Mouse (Mus musculus) myocyte (in vitro differentiated cells): ENCODE measurements around the gene Tmem92. TPM values are rescaled to one million over a fixed set of nuclear protein-coding genes. Genes with fewer than 3 reads are reported as not detected.

Experiments used
- H3K27me3 ChIP-seq: one replicate; pipeline ENCODE4 v1.6.1; 2011; ENCODE audit not compliant: control insufficient read depth, insufficient read depth, insufficient read length
- H3K36me3 ChIP-seq: one replicate; pipeline ENCODE4 v1.6.1; 2011; ENCODE audit not compliant: control insufficient read depth, insufficient read depth
- H3K4me2 ChIP-seq: one replicate; pipeline ENCODE4 v1.6.1; 2011; ENCODE audit warnings: low read depth, control low read depth
- H3K4me3 ChIP-seq: one replicate; pipeline ENCODE4 v1.5.1; 2011; ENCODE audit warnings: mild to moderate bottlenecking, control low read depth, moderate library complexity
- H3K79me2 ChIP-seq: one replicate; pipeline ENCODE4 v1.6.1; 2011; ENCODE audit not compliant: control insufficient read depth, insufficient read depth
- H3ac ChIP-seq: one replicate; pipeline ENCODE4 v1.6.1; 2011; ENCODE audit not compliant: control insufficient read depth, insufficient read length
- CEBPB ChIP-seq: IDR thresholded peaks from 2 replicates; pipeline ENCODE4 v1.6.1; 2011; ENCODE audit warnings: mild to moderate bottlenecking, moderate library complexity; ENCODE audit not compliant: poor library complexity, insufficient read depth, severe bottlenecking
- E2F4 ChIP-seq: IDR thresholded peaks from one replicate; pipeline ENCODE4 v1.6.1; 2011; ENCODE audit warnings: mild to moderate bottlenecking, control low read depth, moderate library complexity; ENCODE audit not compliant: insufficient read depth
- MAX ChIP-seq: IDR thresholded peaks from one replicate; pipeline ENCODE4 v1.6.1; 2011; ENCODE audit warnings: low read depth, mild to moderate bottlenecking, control low read depth
- MYOD1 ChIP-seq, 3 experiments: IDR thresholded peaks; one replicate each; pipeline ENCODE4 v1.6.1; 2011; ENCODE audit warnings: control low read depth in 2 of 3, low read depth in 2 of 3, mild to moderate bottlenecking in 2 of 3, moderate library complexity in 1 of 3; ENCODE audit not compliant: insufficient read length in 2 of 3, control insufficient read depth in 1 of 3
- MYOG ChIP-seq, 3 experiments: IDR thresholded peaks; one replicate each; pipeline ENCODE4 v1.6.1; 2011; ENCODE audit warnings: control low read depth in 2 of 3, low read depth in 2 of 3, mild to moderate bottlenecking in 2 of 3; ENCODE audit not compliant: insufficient read length in 2 of 3, control insufficient read depth in 1 of 3, insufficient read depth in 1 of 3
- POLR2A ChIP-seq: IDR thresholded peaks from one replicate; pipeline ENCODE4 v1.6.1; 2011; ENCODE audit warnings: low read depth, mild to moderate bottlenecking, control low read depth, moderate library complexity; ENCODE audit not compliant: insufficient read length
- POLR2AphosphoS2 ChIP-seq: IDR thresholded peaks from one replicate; pipeline ENCODE4 v1.6.1; 2011; ENCODE audit warnings: low read depth, control low read depth; ENCODE audit not compliant: insufficient read length
- REST ChIP-seq: IDR thresholded peaks from one replicate; pipeline ENCODE4 v1.6.1; 2011; ENCODE audit warnings: mild to moderate bottlenecking, control low read depth, moderate library complexity; ENCODE audit not compliant: insufficient read depth, insufficient read length
- SRF ChIP-seq: IDR thresholded peaks from one replicate; pipeline ENCODE4 v1.6.1; 2011; ENCODE audit warnings: low read depth; ENCODE audit not compliant: control insufficient read depth, insufficient read length
- TCF12 ChIP-seq: IDR thresholded peaks from one replicate; pipeline ENCODE4 v1.6.1; 2011; ENCODE audit warnings: mild to moderate bottlenecking, control low read depth; ENCODE audit not compliant: poor library complexity, insufficient read depth, severe bottlenecking
- TCF3 ChIP-seq: IDR thresholded peaks from one replicate; pipeline ENCODE4 v1.6.1; 2011; ENCODE audit warnings: low read depth, control low read depth; ENCODE audit not compliant: insufficient read length
- USF1 ChIP-seq: IDR thresholded peaks from one replicate; pipeline ENCODE4 v1.6.1; 2011; ENCODE audit warnings: low read depth, mild to moderate bottlenecking, control low read depth, moderate library complexity
- polyA plus RNA-seq: library from polyadenylated mRNA; unstranded; fragments of >200 nt; fragmentation: generic; extraction: Trizol; gene quantifications from one replicate; pipeline ENCODE4 v1.2.1, GENCODE M21; 2012; ENCODE audit warnings: missing spikeins

The Tmem92 gene
- polyA plus RNA-seq, 1 experiment, result not detected

DNA sequence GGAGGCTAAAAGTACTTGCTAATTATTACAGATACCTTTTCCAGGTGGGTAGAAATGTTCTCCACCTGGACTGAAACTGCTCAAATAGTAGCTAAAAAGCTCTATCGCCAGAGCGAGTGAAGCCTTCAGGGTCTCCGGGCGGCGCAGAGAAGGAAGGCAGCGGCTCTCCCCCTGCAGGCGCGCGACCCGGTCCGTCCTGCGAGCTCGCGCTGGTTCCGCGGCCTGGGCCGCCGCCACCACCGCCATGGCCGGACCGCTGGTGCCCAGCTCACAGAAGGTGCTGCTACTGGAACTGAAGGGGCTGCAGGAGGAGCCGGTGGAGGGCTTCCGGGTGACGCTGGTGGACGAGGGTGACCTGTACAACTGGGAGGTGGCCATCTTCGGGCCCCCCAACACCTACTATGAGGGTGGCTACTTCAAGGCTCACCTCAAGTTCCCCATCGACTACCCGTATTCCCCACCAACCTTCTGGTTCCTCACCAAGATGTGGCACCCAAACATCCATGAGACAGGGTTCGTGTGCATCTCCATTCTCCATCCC lies 40.7 kb downstream of the Tmem92 start, which contains the start of gene Cdc34b:
Gene Cdc34b, plus strand, starts transcription at position 51 of the 541 bp plus-strand sequence.
- no peak within 1 kb of the TSS for H3ac ChIP-seq
- H3K4me2 ChIP-seq, result no peak within 1 kb of the TSS
- TF ChIP-seq E2F4 (no peak), TCF12 (no peak)
- H3K79me2 ChIP-seq, result no peaks in the 10 kb centered on the region
- H3K36me3 ChIP-seq, result no peaks in the 10 kb centered on the region
- H3K4me3 ChIP-seq, result no peak within 1 kb of the TSS
- peaks cover 40% of the 10 kb centered on the region for H3K27me3 ChIP-seq

DNA sequence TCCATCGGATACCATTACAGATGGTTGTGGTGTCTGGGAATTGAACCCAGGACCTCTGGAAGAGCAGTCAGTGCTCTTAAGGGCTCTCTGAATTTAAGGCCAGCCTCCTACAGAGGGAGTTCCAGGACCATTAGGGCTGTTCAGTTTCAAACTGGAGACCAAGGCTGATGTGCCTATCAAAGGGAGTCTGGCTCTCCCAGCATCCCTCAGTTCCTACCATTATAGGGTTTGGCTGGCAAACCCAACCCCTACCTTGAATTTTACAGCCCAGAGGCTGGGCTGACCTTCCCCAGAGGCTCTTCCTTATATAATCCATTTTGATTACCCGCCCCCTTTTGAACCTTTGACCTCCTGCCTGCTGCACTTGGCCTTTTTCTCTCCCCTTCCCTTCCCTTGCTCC lies 46.8 kb downstream of the Tmem92 start:
- no peak overlapping the region for H3K4me2 ChIP-seq
- H3K27me3 ChIP-seq, result peaks cover 18% of the 10 kb centered on the region
- TF ChIP-seq TCF12 (no peak), CEBPB (no peak), MAX (no peak), SRF (no peak), REST (no peak), TCF3 (no peak), E2F4 (no peak), MYOD1 (IDR thresholded peaks at IDR 0.05; ENCODE audit: control insufficient read depth in 1 of 3, insufficient read length in 2 of 3, low read depth in 2 of 3) (no peak), POLR2AphosphoS2 (no peak), MYOG (IDR thresholded peaks at IDR 0.05; ENCODE audit: control insufficient read depth in 1 of 3, insufficient read depth in 1 of 3, insufficient read length in 2 of 3, low read depth in 2 of 3) (no peak), POLR2A (no peak), USF1 (no peak)
- no peaks in the 10 kb centered on the region for H3K79me2 ChIP-seq
- no peak overlapping the region for H3ac ChIP-seq
- H3K36me3 ChIP-seq, result no peaks in the 10 kb centered on the region
- no peak overlapping the region for H3K4me3 ChIP-seq

DNA sequence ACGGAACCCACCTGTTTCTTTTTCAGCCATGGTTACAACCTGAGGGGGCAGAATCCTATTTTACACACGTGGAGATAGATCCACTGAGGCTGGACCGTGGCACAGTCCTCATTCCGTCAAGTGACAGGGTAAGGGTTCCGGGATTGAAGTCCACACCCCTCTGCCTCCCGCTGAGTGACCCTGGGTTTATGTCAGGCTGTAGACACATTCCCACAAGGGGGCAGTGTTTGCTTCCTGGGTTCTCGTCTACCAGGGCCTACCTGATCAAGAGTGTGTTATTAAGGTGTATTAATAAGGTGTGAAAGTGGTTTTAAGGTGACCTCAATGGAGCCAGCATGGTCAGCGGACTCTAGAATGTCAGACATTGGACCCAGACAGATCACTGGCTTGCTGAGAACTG lies 49.7 kb downstream of the Tmem92 start:
- Histone ChIP-seq H3K36me3 (no peaks in the 10 kb centered on the region), H3K79me2 (no peaks in the 10 kb centered on the region), H3K4me2 (peak overlapping the region; percentile 55), H3K4me3 (no peak overlapping the region), H3K27me3 (peaks cover 10% of the 10 kb centered on the region), H3ac (no peak overlapping the region)
- TF ChIP-seq REST, result no peak
- TF ChIP-seq CEBPB, result no peak
- no peak for TF ChIP-seq MYOD1 (IDR thresholded peaks at IDR 0.05; ENCODE audit: control insufficient read depth in 1 of 3, insufficient read length in 2 of 3, low read depth in 2 of 3)
- TF ChIP-seq USF1, result no peak
- TF ChIP-seq POLR2A, result no peak
- no peak for TF ChIP-seq POLR2AphosphoS2
- no peak for TF ChIP-seq SRF
- TF ChIP-seq MAX, result no peak
- TF ChIP-seq TCF12, result no peak
- TF ChIP-seq MYOG (IDR thresholded peaks at IDR 0.05; ENCODE audit: control insufficient read depth in 1 of 3, insufficient read depth in 1 of 3, insufficient read length in 2 of 3, low read depth in 2 of 3), result no peak
- TF ChIP-seq E2F4, result no peak
- no peak for TF ChIP-seq TCF3

DNA sequence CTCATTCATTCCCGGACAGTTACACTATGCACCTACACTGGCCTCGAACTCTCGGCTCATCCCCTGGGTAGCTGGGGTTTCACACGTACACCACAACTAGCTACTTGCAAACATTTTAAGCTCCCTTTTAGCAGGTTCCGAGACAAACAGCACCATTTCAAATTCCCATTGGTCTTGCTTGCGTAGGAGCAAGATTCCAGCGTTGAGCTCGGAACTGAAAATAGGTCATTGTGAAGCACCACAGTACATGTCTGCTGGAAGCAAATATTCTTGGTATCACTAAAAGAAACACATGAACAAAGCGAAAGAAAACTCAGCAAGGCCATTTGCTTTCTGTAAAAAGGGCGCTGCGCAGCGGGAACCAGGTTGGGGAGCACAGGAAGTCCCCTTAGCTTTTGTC lies 51.3 kb downstream of the Tmem92 start:
- no peaks in the 10 kb centered on the region for H3K36me3 ChIP-seq
- TF ChIP-seq SRF (no peak), MYOG (IDR thresholded peaks at IDR 0.05; ENCODE audit: control insufficient read depth in 1 of 3, insufficient read depth in 1 of 3, insufficient read length in 2 of 3, low read depth in 2 of 3) (no peak), E2F4 (no peak), POLR2A (no peak), TCF12 (no peak), TCF3 (no peak), MYOD1 (IDR thresholded peaks at IDR 0.05; ENCODE audit: control insufficient read depth in 1 of 3, insufficient read length in 2 of 3, low read depth in 2 of 3) (no peak), USF1 (no peak), CEBPB (no peak), REST (no peak), MAX (no peak), POLR2AphosphoS2 (no peak)
- no peaks in the 10 kb centered on the region for H3K79me2 ChIP-seq
- H3K27me3 ChIP-seq, result peaks cover 9% of the 10 kb centered on the region
- no peak overlapping the region for H3K4me2 ChIP-seq
- no peak overlapping the region for H3ac ChIP-seq
- H3K4me3 ChIP-seq, result no peak overlapping the region

DNA sequence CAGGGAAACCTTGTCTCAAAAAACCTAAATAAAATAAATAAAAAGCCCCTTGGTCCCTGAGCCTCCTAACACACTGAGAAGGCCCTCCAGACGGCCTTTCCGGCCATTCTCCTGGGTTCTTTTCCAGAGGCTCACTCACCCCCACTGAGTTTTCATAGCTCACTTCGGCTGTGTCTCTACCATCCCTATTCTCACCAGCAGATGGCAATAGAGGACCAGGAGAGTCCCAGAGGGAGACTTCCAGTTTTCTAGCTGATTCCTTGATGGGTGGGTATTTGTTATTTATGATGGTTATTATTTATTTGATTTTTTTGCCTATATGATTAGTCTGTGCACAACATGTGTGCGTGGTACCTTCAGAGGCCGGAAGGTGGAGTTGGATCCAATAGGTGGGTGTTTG lies 52.2 kb downstream of the Tmem92 start:
- TF ChIP-seq POLR2AphosphoS2 (no peak), MAX (no peak), POLR2A (no peak), MYOG (IDR thresholded peaks at IDR 0.05; ENCODE audit: control insufficient read depth in 1 of 3, insufficient read depth in 1 of 3, insufficient read length in 2 of 3, low read depth in 2 of 3) (no peak), MYOD1 (IDR thresholded peaks at IDR 0.05; ENCODE audit: control insufficient read depth in 1 of 3, insufficient read length in 2 of 3, low read depth in 2 of 3) (no peak), USF1 (no peak), E2F4 (no peak), TCF3 (no peak), REST (no peak), SRF (no peak), CEBPB (no peak), TCF12 (no peak)
- no peak overlapping the region for H3ac ChIP-seq
- H3K36me3 ChIP-seq, result no peaks in the 10 kb centered on the region
- peaks cover 4% of the 10 kb centered on the region for H3K27me3 ChIP-seq
- no peak overlapping the region for H3K4me3 ChIP-seq
- no peaks in the 10 kb centered on the region for H3K79me2 ChIP-seq
- no peak overlapping the region for H3K4me2 ChIP-seq
